Mouse (Mus musculus): ENCODE measurements around the gene Sox13. TPM values are rescaled to one million over a fixed set of nuclear protein-coding genes. Genes with fewer than 3 reads are reported as not detected.

The Sox13 gene
- polyA plus RNA-seq, 1 experiment: 189 TPM

GRCm38 (mm10) chr1:133419178-133419834 lies 4.9 kb downstream of the Sox13 start:
- Histone ChIP-seq H3K27ac (ENCODE audit: insufficient read depth, low read depth, low read length) (no peak overlapping the region), H3K36me3 (ENCODE audit: control insufficient read depth, insufficient read depth, low read length) (no peaks in the 10 kb centered on the region), H3K27me3 (ENCODE audit: control insufficient read depth, insufficient read depth, low read length) (no peaks in the 10 kb centered on the region), H3K4me3 (ENCODE audit: low read depth, low read length) (no peak overlapping the region), H3K4me1 (ENCODE audit: control insufficient read depth, insufficient read depth, insufficient read length, low read length) (peaks cover 37% of the 10 kb centered on the region)
- no peak for TF ChIP-seq POLR2A (IDR thresholded peaks at IDR 0.05; ENCODE audit: low read depth, low read length)
- TF ChIP-seq CTCF (IDR thresholded peaks at IDR 0.05; ENCODE audit: extremely low read depth, insufficient read length, insufficient replicate concordance, low read depth, low read length): no peak
- 56% methylated on average over 3 of the region's 3 CpGs for WGBS

- Histone ChIP-seq H3K4me1 (ENCODE audit: control insufficient read depth, insufficient read depth, insufficient read length, low read length) (peaks cover 46% of the 10 kb centered on the region), H3K27me3 (ENCODE audit: control insufficient read depth, insufficient read depth, low read length) (no peaks in the 10 kb centered on the region), H3K4me3 (ENCODE audit: low read depth, low read length) (peak overlapping the region; percentile 74), H3K36me3 (ENCODE audit: control insufficient read depth, insufficient read depth, low read length) (no peaks in the 10 kb centered on the region), H3K27ac (ENCODE audit: insufficient read depth, low read depth, low read length) (peak overlapping the region; percentile 58)
- no peak for TF ChIP-seq POLR2A (IDR thresholded peaks at IDR 0.05; ENCODE audit: low read depth, low read length)
- no peak for TF ChIP-seq CTCF (IDR thresholded peaks at IDR 0.05; ENCODE audit: extremely low read depth, insufficient read length, insufficient replicate concordance, low read depth, low read length)
- WGBS: 2% methylated on average over 28 of the region's 28 CpGs
These were observed 5.9 kb downstream of the Sox13 start for GRCm38 (mm10) chr1:133418164-133418800.

- peak overlapping the region; percentile 17; the same call in 1 of the 2 replicates for H3K4me3 ChIP-seq (ENCODE audit: low read depth, low read length)
- WGBS: 18% methylated on average over 1 of the region's 1 CpGs
- peaks cover 51% of the 10 kb centered on the region for H3K4me1 ChIP-seq (ENCODE audit: control insufficient read depth, insufficient read depth, insufficient read length, low read length)
- no peaks in the 10 kb centered on the region for H3K36me3 ChIP-seq (ENCODE audit: control insufficient read depth, insufficient read depth, low read length)
- TF ChIP-seq POLR2A (IDR thresholded peaks at IDR 0.05; ENCODE audit: low read depth, low read length) (no peak), CTCF (IDR thresholded peaks at IDR 0.05; ENCODE audit: extremely low read depth, insufficient read length, insufficient replicate concordance, low read depth, low read length) (no peak)
- H3K27me3 ChIP-seq (ENCODE audit: control insufficient read depth, insufficient read depth, low read length): no peaks in the 10 kb centered on the region
- H3K27ac ChIP-seq (ENCODE audit: insufficient read depth, low read depth, low read length): no peak overlapping the region
These were observed 6.6 kb downstream of the Sox13 start for GRCm38 (mm10) chr1:133417539-133417938.

- TF ChIP-seq CTCF (IDR thresholded peaks at IDR 0.05; ENCODE audit: extremely low read depth, insufficient read length, insufficient replicate concordance, low read depth, low read length) (no peak), POLR2A (IDR thresholded peaks at IDR 0.05; ENCODE audit: low read depth, low read length) (no peak)
- Histone ChIP-seq H3K36me3 (ENCODE audit: control insufficient read depth, insufficient read depth, low read length) (no peaks in the 10 kb centered on the region), H3K27me3 (ENCODE audit: control insufficient read depth, insufficient read depth, low read length) (no peaks in the 10 kb centered on the region), H3K27ac (ENCODE audit: insufficient read depth, low read depth, low read length) (no peak overlapping the region), H3K4me3 (ENCODE audit: low read depth, low read length) (no peak overlapping the region), H3K4me1 (ENCODE audit: control insufficient read depth, insufficient read depth, insufficient read length, low read length) (peaks cover 51% of the 10 kb centered on the region)
- WGBS: 33% methylated on average over 3 of the region's 3 CpGs
These were observed 7.1 kb downstream of the Sox13 start for GRCm38 (mm10) chr1:133417113-133417512.

GRCm38 (mm10) chr1:133416472-133416871 lies 7.7 kb downstream of the Sox13 start:
- 60% methylated on average over 7 of the region's 7 CpGs for WGBS

GRCm38 (mm10) chr1:133415505-133415904 lies 8.7 kb downstream of the Sox13 start:
- no peak for TF ChIP-seq CTCF (IDR thresholded peaks at IDR 0.05; ENCODE audit: extremely low read depth, insufficient read length, insufficient replicate concordance, low read depth, low read length)
- no peak for TF ChIP-seq POLR2A (IDR thresholded peaks at IDR 0.05; ENCODE audit: low read depth, low read length)
- H3K27ac ChIP-seq (ENCODE audit: insufficient read depth, low read depth, low read length): peak overlapping the region; percentile 81
- H3K36me3 ChIP-seq (ENCODE audit: control insufficient read depth, insufficient read depth, low read length): no peaks in the 10 kb centered on the region
- WGBS: 36% methylated on average over 6 of the region's 6 CpGs
- peaks cover 50% of the 10 kb centered on the region for H3K4me1 ChIP-seq (ENCODE audit: control insufficient read depth, insufficient read depth, insufficient read length, low read length)
- H3K4me3 ChIP-seq (ENCODE audit: low read depth, low read length): no peak overlapping the region
- H3K27me3 ChIP-seq (ENCODE audit: control insufficient read depth, insufficient read depth, low read length): no peaks in the 10 kb centered on the region

More at GRCm38 (mm10) chr1:133416472-133416871, 7.7 kb downstream of the Sox13 start:
- Histone ChIP-seq H3K27me3 (ENCODE audit: control insufficient read depth, insufficient read depth, low read length) (no peaks in the 10 kb centered on the region), H3K27ac (ENCODE audit: insufficient read depth, low read depth, low read length) (no peak overlapping the region; the same call in 1 of the 2 replicates), H3K36me3 (ENCODE audit: control insufficient read depth, insufficient read depth, low read length) (no peaks in the 10 kb centered on the region), H3K4me1 (ENCODE audit: control insufficient read depth, insufficient read depth, insufficient read length, low read length) (peaks cover 51% of the 10 kb centered on the region), H3K4me3 (ENCODE audit: low read depth, low read length) (no peak overlapping the region)
- TF ChIP-seq CTCF (IDR thresholded peaks at IDR 0.05; ENCODE audit: extremely low read depth, insufficient read length, insufficient replicate concordance, low read depth, low read length) (no peak), POLR2A (IDR thresholded peaks at IDR 0.05; ENCODE audit: low read depth, low read length) (no peak)

GRCm38 (mm10) chr1:133415086-133415485 lies 9.1 kb downstream of the Sox13 start:
- WGBS: 22% methylated on average over 7 of the region's 7 CpGs
- peak overlapping the region; percentile 81 for H3K27ac ChIP-seq (ENCODE audit: insufficient read depth, low read depth, low read length)
- TF ChIP-seq CTCF (IDR thresholded peaks at IDR 0.05; ENCODE audit: extremely low read depth, insufficient read length, insufficient replicate concordance, low read depth, low read length) (no peak), POLR2A (IDR thresholded peaks at IDR 0.05; ENCODE audit: low read depth, low read length) (no peak)
- peak overlapping the region; percentile 13; the same call in 1 of the 2 replicates for H3K4me3 ChIP-seq (ENCODE audit: low read depth, low read length)
- H3K27me3 ChIP-seq (ENCODE audit: control insufficient read depth, insufficient read depth, low read length): no peaks in the 10 kb centered on the region
- H3K4me1 ChIP-seq (ENCODE audit: control insufficient read depth, insufficient read depth, insufficient read length, low read length): peaks cover 52% of the 10 kb centered on the region
- H3K36me3 ChIP-seq (ENCODE audit: control insufficient read depth, insufficient read depth, low read length): no peaks in the 10 kb centered on the region

All from small intestine, adult 2 months (tissue).